Mouse (Mus musculus) stomach, embryonic 15.5 days (tissue): ENCODE data around the gene Myh10. TPM values are rescaled to one million over a fixed set of nuclear protein-coding genes. Genes with fewer than 3 reads are reported as not detected.

ENCODE experiments used
- ATAC-seq: fragments of 200-750 bp; cut with Nextera tagmentation; 2 replicates; pipeline ENCODE4 v1.8.0; 2017; ENCODE audit warnings: low read depth, moderate number of reproducible peaks, moderate TSS enrichment; ENCODE audit not compliant: insufficient read depth, low FRiP score
- H3K27ac ChIP-seq: fragments of 300-500 bp; sonication (generic); 2 replicates; pipeline ENCODE4 v1.5.1; 2015; ENCODE audit warnings: mild to moderate bottlenecking, inconsistent platforms
- H3K27me3 ChIP-seq: fragments of 300-500 bp; sonication (generic); replicated peaks from 2 replicates; pipeline ENCODE4 v1.6.1; 2015; ENCODE audit warnings: inconsistent platforms
- H3K36me3 ChIP-seq: fragments of 300-500 bp; sonication (generic); 2 replicates; pipeline ENCODE4 v1.6.1; 2015; ENCODE audit warnings: inconsistent platforms
- H3K4me1 ChIP-seq: fragments of 300-500 bp; sonication (generic); 2 replicates; pipeline ENCODE4 v1.6.1; 2015; ENCODE audit warnings: inconsistent platforms
- H3K4me2 ChIP-seq: fragments of 300-500 bp; sonication (generic); 2 replicates; pipeline ENCODE4 v1.6.1; 2015; ENCODE audit warnings: mild to moderate bottlenecking, inconsistent platforms
- H3K4me3 ChIP-seq: fragments of 300-500 bp; sonication (generic); replicated peaks from 2 replicates; pipeline ENCODE4 v1.5.1; 2015; ENCODE audit warnings: inconsistent platforms
- H3K9ac ChIP-seq: fragments of 300-500 bp; sonication (generic); 2 replicates; pipeline ENCODE4 v1.6.1; 2015; ENCODE audit warnings: inconsistent platforms
- H3K9me3 ChIP-seq: fragments of 300-500 bp; sonication (generic); 2 replicates; pipeline ENCODE4 v1.6.1; 2016; ENCODE audit warnings: inconsistent platforms
- WGBS: fragments of 180-500 bp; shearing (Covaris S2); methylation state at CpG from one replicate; pipeline ENCODE4 v1.1.7; 2015; 5-methylcytosine and 5-hydroxymethylcytosine counted together
- polyA plus RNA-seq: library from polyadenylated mRNA; unstranded; fragments of >200 nt; fragmentation: Nextera tagmentation; extraction: Ambion mirVana; gene quantifications from 2 replicates; pipeline ENCODE4 v1.2.1, GENCODE M21; 2015

Myh10 gene
- polyA plus RNA-seq, 1 experiment from 2014 or later = 88.4 TPM

GRCm38 (mm10) chr11:68780466-68781114 is 89.2 kb downstream of the Myh10 start:
- Histone ChIP-seq H3K27me3 (no peaks in the 10 kb centered on the region), H3K36me3 (peaks cover 25% of the 10 kb centered on the region), H3K9me3 (no peaks in the 10 kb centered on the region), H3K4me3 (no peak overlapping the region), H3K4me2 (no peak overlapping the region), H3K27ac (no peak overlapping the region), H3K9ac (no peak overlapping the region), H3K4me1 (no peaks in the 10 kb centered on the region)
- 70% methylated on average over 14 of the region's 14 CpGs for WGBS
- no peak for ATAC-seq

GRCm38 (mm10) chr11:68782336-68782735 is 91.0 kb downstream of the Myh10 start:
- no peaks in the 10 kb centered on the region for H3K4me1 ChIP-seq
- WGBS = 86% methylated on average over 9 of the region's 9 CpGs
- no peak overlapping the region for H3K9ac ChIP-seq
- ATAC-seq = no peak
- no peak overlapping the region for H3K4me3 ChIP-seq
- H3K27me3 ChIP-seq = no peaks in the 10 kb centered on the region
- no peaks in the 10 kb centered on the region for H3K9me3 ChIP-seq
- H3K4me2 ChIP-seq = no peak overlapping the region
- H3K27ac ChIP-seq = no peak overlapping the region
- peaks cover 34% of the 10 kb centered on the region for H3K36me3 ChIP-seq

- Histone ChIP-seq H3K4me2 (no peak overlapping the region), H3K4me1 (no peaks in the 10 kb centered on the region), H3K9ac (no peak overlapping the region), H3K4me3 (no peak overlapping the region), H3K36me3 (peaks cover 42% of the 10 kb centered on the region), H3K27me3 (no peaks in the 10 kb centered on the region), H3K27ac (no peak overlapping the region), H3K9me3 (no peaks in the 10 kb centered on the region)
- WGBS = 70% methylated on average over 8 of the region's 8 CpGs
- ATAC-seq = no peak
Measured at GRCm38 (mm10) chr11:68785813-68786212, 94.5 kb downstream of the Myh10 start.

- Histone ChIP-seq H3K4me2 (no peak overlapping the region), H3K4me3 (no peak overlapping the region), H3K4me1 (no peaks in the 10 kb centered on the region), H3K27ac (no peak overlapping the region), H3K9ac (no peak overlapping the region), H3K9me3 (no peaks in the 10 kb centered on the region), H3K27me3 (no peaks in the 10 kb centered on the region), H3K36me3 (peaks cover 51% of the 10 kb centered on the region)
- no peak for ATAC-seq
- WGBS = 92% methylated on average over 9 of the region's 9 CpGs
Measured at GRCm38 (mm10) chr11:68787222-68787621, 95.9 kb downstream of the Myh10 start.

- Histone ChIP-seq H3K27ac (no peak overlapping the region), H3K27me3 (no peaks in the 10 kb centered on the region), H3K4me1 (no peaks in the 10 kb centered on the region), H3K9ac (no peak overlapping the region), H3K9me3 (no peaks in the 10 kb centered on the region), H3K4me3 (no peak overlapping the region), H3K36me3 (peaks cover 66% of the 10 kb centered on the region), H3K4me2 (no peak overlapping the region)
- ATAC-seq = no peak
- WGBS = 90% methylated on average over 10 of the region's 10 CpGs
Measured at GRCm38 (mm10) chr11:68790720-68791119, 99.4 kb downstream of the Myh10 start.

- H3K9ac ChIP-seq = no peak overlapping the region
- H3K4me3 ChIP-seq = no peak overlapping the region
- no peak overlapping the region for H3K27ac ChIP-seq
- no peaks in the 10 kb centered on the region for H3K9me3 ChIP-seq
- H3K4me1 ChIP-seq = no peaks in the 10 kb centered on the region
- H3K27me3 ChIP-seq = no peaks in the 10 kb centered on the region
- ATAC-seq = no peak
- WGBS = 69% methylated on average over 9 of the region's 9 CpGs
- H3K4me2 ChIP-seq = no peak overlapping the region
- H3K36me3 ChIP-seq = peaks cover 66% of the 10 kb centered on the region
Measured at GRCm38 (mm10) chr11:68791794-68792193, 100.4 kb downstream of the Myh10 start.

GRCm38 (mm10) chr11:68798258-68798657 is 106.9 kb downstream of the Myh10 start:
- H3K4me3 ChIP-seq = no peak overlapping the region
- H3K4me1 ChIP-seq = no peaks in the 10 kb centered on the region
- H3K4me2 ChIP-seq = no peak overlapping the region
- 0 out of 2 replicates have a peak, but pooled peaks have one; percentile 31 for ATAC-seq
- H3K9me3 ChIP-seq = no peaks in the 10 kb centered on the region
- H3K9ac ChIP-seq = no peak overlapping the region
- H3K36me3 ChIP-seq = peaks cover 82% of the 10 kb centered on the region
- 74% methylated on average over 10 of the region's 10 CpGs for WGBS
- no peak overlapping the region for H3K27ac ChIP-seq
- no peaks in the 10 kb centered on the region for H3K27me3 ChIP-seq

- Histone ChIP-seq H3K4me2 (no peak overlapping the region), H3K36me3 (peaks cover 71% of the 10 kb centered on the region), H3K9me3 (no peaks in the 10 kb centered on the region), H3K27me3 (no peaks in the 10 kb centered on the region), H3K4me3 (no peak overlapping the region), H3K9ac (no peak overlapping the region), H3K27ac (no peak overlapping the region), H3K4me1 (no peaks in the 10 kb centered on the region)
- 54% methylated on average over 4 of the region's 4 CpGs for WGBS
- ATAC-seq = no peak
Measured at GRCm38 (mm10) chr11:68805148-68805547, 113.8 kb downstream of the Myh10 start.

GRCm38 (mm10) chr11:68807787-68808186 is 116.4 kb downstream of the Myh10 start:
- no peaks in the 10 kb centered on the region for H3K27me3 ChIP-seq
- peaks cover 75% of the 10 kb centered on the region for H3K36me3 ChIP-seq

GRCm38 (mm10) chr11:68811881-68812577 is 120.7 kb downstream of the Myh10 start:
- Histone ChIP-seq H3K9ac (no peak overlapping the region), H3K4me2 (no peak overlapping the region), H3K27ac (no peak overlapping the region), H3K4me3 (no peak overlapping the region), H3K4me1 (no peaks in the 10 kb centered on the region), H3K9me3 (no peaks in the 10 kb centered on the region), H3K27me3 (no peaks in the 10 kb centered on the region), H3K36me3 (peaks cover 67% of the 10 kb centered on the region)
- WGBS = 86% methylated on average over 9 of the region's 9 CpGs
- no peak for ATAC-seq

More at GRCm38 (mm10) chr11:68807787-68808186, 116.4 kb downstream of the Myh10 start:
- ATAC-seq = no peak
- 35% methylated on average over 6 of the region's 6 CpGs for WGBS
- Histone ChIP-seq H3K4me2 (no peak overlapping the region), H3K9me3 (no peaks in the 10 kb centered on the region), H3K4me3 (no peak overlapping the region), H3K4me1 (no peaks in the 10 kb centered on the region), H3K9ac (no peak overlapping the region), H3K27ac (no peak overlapping the region)

- Histone ChIP-seq H3K9ac (no peak overlapping the region), H3K4me3 (no peak overlapping the region), H3K27ac (no peak overlapping the region), H3K27me3 (no peaks in the 10 kb centered on the region), H3K4me1 (no peaks in the 10 kb centered on the region), H3K4me2 (no peak overlapping the region), H3K36me3 (peaks cover 38% of the 10 kb centered on the region), H3K9me3 (no peaks in the 10 kb centered on the region)
- 81% methylated on average over 8 of the region's 8 CpGs for WGBS
- no peak for ATAC-seq
Measured at GRCm38 (mm10) chr11:68818416-68818815, 127.1 kb downstream of the Myh10 start.

- no peak for ATAC-seq
- Histone ChIP-seq H3K9ac (no peak overlapping the region), H3K4me2 (no peak overlapping the region), H3K4me3 (no peak overlapping the region), H3K27ac (no peak overlapping the region), H3K36me3 (peaks cover 32% of the 10 kb centered on the region), H3K27me3 (no peaks in the 10 kb centered on the region), H3K4me1 (no peaks in the 10 kb centered on the region), H3K9me3 (no peaks in the 10 kb centered on the region)
- WGBS = 84% methylated on average over 14 of the region's 14 CpGs
Measured at GRCm38 (mm10) chr11:68819226-68819805, 128.0 kb downstream of the Myh10 start.
